Mouse (Mus musculus) intestine, embryonic 15.5 days (tissue): ENCODE measurements at regions not wholly inside any gene's neighbourhood (a gene's known extent, or its start where the extent isn't known, plus 50 kb on each side); places are given as distances from the start of the nearest gene placed in this dataset.

Experiments
- ATAC-seq: fragments of 200-750 bp; cut with Nextera tagmentation; 2 replicates; pipeline ENCODE4 v1.8.0; 2017; ENCODE audit warnings: moderate TSS enrichment, moderate library complexity
- H3K27ac ChIP-seq: fragments of 300-500 bp; sonication (generic); 2 replicates; pipeline ENCODE4 v1.5.1; 2015; ENCODE audit warnings: mild to moderate bottlenecking, inconsistent platforms
- H3K27me3 ChIP-seq: fragments of 300-500 bp; sonication (generic); replicated peaks from 2 replicates; pipeline ENCODE4 v1.6.1; 2015; ENCODE audit warnings: inconsistent platforms
- H3K36me3 ChIP-seq: fragments of 300-500 bp; sonication (generic); 2 replicates; pipeline ENCODE4 v1.6.1; 2015; ENCODE audit warnings: inconsistent platforms
- H3K4me1 ChIP-seq: fragments of 300-500 bp; sonication (generic); replicated peaks from 2 replicates; pipeline ENCODE4 v1.6.1; 2015; ENCODE audit warnings: inconsistent platforms
- H3K4me2 ChIP-seq: fragments of 300-500 bp; sonication (generic); replicated peaks from 2 replicates; pipeline ENCODE4 v1.6.1; 2015; ENCODE audit warnings: mild to moderate bottlenecking, inconsistent platforms
- H3K4me3 ChIP-seq: fragments of 300-500 bp; sonication (generic); replicated peaks from 2 replicates; pipeline ENCODE4 v1.5.1; 2015; ENCODE audit warnings: inconsistent platforms
- H3K9ac ChIP-seq: fragments of 300-500 bp; sonication (generic); 2 replicates; pipeline ENCODE4 v1.6.1; 2015; ENCODE audit warnings: inconsistent platforms
- H3K9me3 ChIP-seq: fragments of 300-500 bp; sonication (generic); 2 replicates; pipeline ENCODE4 v1.6.1; 2016; ENCODE audit warnings: inconsistent platforms
- WGBS: fragments of 180-500 bp; shearing (Covaris S2); methylation state at CpG from one replicate; pipeline ENCODE4 v1.1.7; 2015; 5-methylcytosine and 5-hydroxymethylcytosine counted together

- no peak for ATAC-seq
- H3K36me3 ChIP-seq = no peaks in the 10 kb centered on the region
- H3K9ac ChIP-seq = no peak overlapping the region
- no peak overlapping the region for H3K27ac ChIP-seq
- WGBS = 50% methylated on average over 3 of the region's 3 CpGs
- H3K4me2 ChIP-seq = no peak overlapping the region
- no peaks in the 10 kb centered on the region for H3K27me3 ChIP-seq
- H3K9me3 ChIP-seq = no peaks in the 10 kb centered on the region
- H3K4me3 ChIP-seq = no peak overlapping the region
- no peaks in the 10 kb centered on the region for H3K4me1 ChIP-seq
These were observed 59.8 kb upstream of the Speer4c start for GRCm38 (mm10) chr5:15773839-15774238.

DNA sequence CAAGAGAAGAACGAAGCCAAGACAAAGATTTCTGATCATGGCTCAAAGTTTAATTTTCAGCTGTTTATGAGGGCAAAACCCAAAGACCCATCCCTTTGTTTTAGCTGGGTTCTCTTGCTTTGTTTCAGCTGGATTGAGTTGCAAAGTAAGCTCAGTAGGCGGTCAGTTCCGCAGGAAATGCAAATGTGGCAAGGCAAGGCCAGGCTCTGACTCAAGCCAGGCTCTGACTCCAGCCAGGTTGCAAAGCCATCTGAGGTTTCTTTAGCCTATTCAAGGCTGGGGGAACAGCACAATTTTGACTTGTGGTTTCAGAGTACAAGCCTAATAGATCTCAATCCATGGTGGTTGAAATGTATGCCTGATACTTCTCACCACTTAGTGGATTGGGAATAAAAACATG is 60.5 kb upstream of the Speer4c start:
- no peak overlapping the region for H3K4me3 ChIP-seq
- 48% methylated on average over 3 of the region's 3 CpGs for WGBS
- H3K4me2 ChIP-seq = no peak overlapping the region
- H3K4me1 ChIP-seq = no peaks in the 10 kb centered on the region
- H3K9ac ChIP-seq = no peak overlapping the region
- no peaks in the 10 kb centered on the region for H3K9me3 ChIP-seq
- no peaks in the 10 kb centered on the region for H3K27me3 ChIP-seq
- H3K36me3 ChIP-seq = no peaks in the 10 kb centered on the region
- no peak overlapping the region for H3K27ac ChIP-seq
- ATAC-seq = no peak

DNA sequence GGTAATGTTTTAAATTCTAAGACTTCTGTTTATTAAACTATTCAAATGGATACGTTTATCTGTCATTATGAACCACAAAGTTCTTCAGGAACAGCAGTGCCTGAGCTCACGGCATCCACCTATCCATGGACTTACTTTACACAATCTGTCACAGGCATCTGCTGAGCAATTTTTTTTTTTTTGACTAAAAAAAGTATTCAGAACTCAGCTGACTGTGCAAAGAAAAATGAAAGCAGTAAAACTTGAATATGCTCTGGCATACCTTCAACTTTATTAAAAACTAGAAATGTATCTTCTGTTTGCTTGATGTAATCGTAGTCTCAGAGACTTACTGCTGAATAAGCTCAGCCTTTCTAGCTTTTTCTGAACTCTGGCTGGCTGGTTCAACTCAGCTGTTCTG is 62.0 kb upstream of the Speer4c start:
- no peak overlapping the region for H3K27ac ChIP-seq
- 67% methylated on average over 3 of the region's 3 CpGs for WGBS
- no peaks in the 10 kb centered on the region for H3K27me3 ChIP-seq
- no peak overlapping the region for H3K4me2 ChIP-seq
- H3K4me1 ChIP-seq = no peaks in the 10 kb centered on the region
- ATAC-seq = no peak
- H3K36me3 ChIP-seq = no peaks in the 10 kb centered on the region
- H3K4me3 ChIP-seq = no peak overlapping the region
- no peaks in the 10 kb centered on the region for H3K9me3 ChIP-seq
- no peak overlapping the region for H3K9ac ChIP-seq

GRCm38 (mm10) chr5:15803583-15803982 is 89.5 kb upstream of the Speer4c start:
- no peak for ATAC-seq
- Histone ChIP-seq H3K36me3 (no peaks in the 10 kb centered on the region), H3K4me3 (no peak overlapping the region), H3K27me3 (no peaks in the 10 kb centered on the region), H3K27ac (no peak overlapping the region), H3K9me3 (no peaks in the 10 kb centered on the region), H3K4me1 (no peaks in the 10 kb centered on the region), H3K4me2 (no peak overlapping the region), H3K9ac (no peak overlapping the region)
- WGBS = 80% methylated on average over 5 of the region's 5 CpGs

- Histone ChIP-seq H3K4me2 (no peak overlapping the region), H3K4me3 (no peak overlapping the region), H3K9ac (no peak overlapping the region), H3K36me3 (no peaks in the 10 kb centered on the region), H3K27me3 (no peaks in the 10 kb centered on the region), H3K4me1 (no peaks in the 10 kb centered on the region), H3K27ac (no peak overlapping the region), H3K9me3 (no peaks in the 10 kb centered on the region)
- 75% methylated on average over 3 of the region's 3 CpGs for WGBS
- ATAC-seq = no peak
These were observed 102.8 kb upstream of the Speer4c start for GRCm38 (mm10) chr5:15816864-15817263.

DNA sequence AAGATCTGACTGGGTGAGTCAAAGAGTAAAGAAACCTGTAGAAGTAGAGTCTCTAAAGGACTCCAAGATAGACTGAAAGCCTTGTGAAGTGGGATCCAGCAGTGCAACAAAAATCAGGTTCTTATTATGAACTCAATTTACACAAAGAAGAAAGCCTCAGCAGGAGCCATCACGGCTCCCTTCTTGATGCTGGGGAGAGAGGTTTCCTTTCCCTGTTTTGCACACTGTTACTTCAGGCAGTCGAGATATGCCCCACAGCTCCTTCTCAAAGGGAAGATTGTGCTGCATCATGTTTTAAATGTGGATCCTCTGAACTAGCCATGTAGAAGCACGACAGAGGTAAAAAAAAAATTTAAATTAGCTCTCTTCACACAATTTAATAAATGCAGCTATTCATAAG is 103.3 kb upstream of the Speer4c start:
- H3K4me2 ChIP-seq = no peak overlapping the region
- no peaks in the 10 kb centered on the region for H3K4me1 ChIP-seq
- no peak overlapping the region for H3K4me3 ChIP-seq
- no peak for ATAC-seq
- no peak overlapping the region for H3K9ac ChIP-seq
- WGBS = 57% methylated on average over 3 of the region's 3 CpGs
- no peak overlapping the region for H3K27ac ChIP-seq
- no peaks in the 10 kb centered on the region for H3K36me3 ChIP-seq
- no peaks in the 10 kb centered on the region for H3K27me3 ChIP-seq
- no peaks in the 10 kb centered on the region for H3K9me3 ChIP-seq

DNA sequence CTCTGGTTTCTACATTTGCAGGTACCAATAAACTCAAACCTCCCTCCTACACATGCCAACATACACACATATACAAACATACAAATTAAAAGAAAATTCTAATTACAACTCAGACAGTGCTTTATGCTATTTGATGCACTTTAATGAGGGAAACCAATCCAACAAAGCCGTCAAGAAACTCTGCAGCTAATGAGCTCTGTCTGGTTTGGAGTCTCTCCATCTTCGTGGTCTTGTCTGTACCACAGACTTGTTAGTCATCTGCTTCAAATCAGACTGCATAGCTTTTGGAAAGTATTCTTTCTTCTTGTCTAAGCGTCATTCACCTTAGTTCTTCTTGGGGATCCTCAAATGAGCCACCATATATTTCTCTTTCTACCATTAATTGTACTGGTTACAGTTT is 108.9 kb upstream of the Speer4c start:
- WGBS = 86% methylated on average over 3 of the region's 3 CpGs
- Histone ChIP-seq H3K4me3 (no peak overlapping the region), H3K9me3 (no peaks in the 10 kb centered on the region), H3K9ac (no peak overlapping the region), H3K27ac (no peak overlapping the region), H3K36me3 (no peaks in the 10 kb centered on the region), H3K27me3 (no peaks in the 10 kb centered on the region), H3K4me1 (no peaks in the 10 kb centered on the region), H3K4me2 (no peak overlapping the region)
- no peak for ATAC-seq

GRCm38 (mm10) chr5:15831527-15831926 is 103.0 kb upstream of the Cacna2d1 start:
- H3K27ac ChIP-seq = no peak overlapping the region
- no peak overlapping the region for H3K9ac ChIP-seq
- WGBS = 74% methylated on average over 1 of the region's 1 CpGs
- no peak overlapping the region for H3K4me2 ChIP-seq
- ATAC-seq = no peak
- no peaks in the 10 kb centered on the region for H3K9me3 ChIP-seq
- no peak overlapping the region for H3K4me3 ChIP-seq
- no peaks in the 10 kb centered on the region for H3K4me1 ChIP-seq
- H3K36me3 ChIP-seq = no peaks in the 10 kb centered on the region
- H3K27me3 ChIP-seq = no peaks in the 10 kb centered on the region

DNA sequence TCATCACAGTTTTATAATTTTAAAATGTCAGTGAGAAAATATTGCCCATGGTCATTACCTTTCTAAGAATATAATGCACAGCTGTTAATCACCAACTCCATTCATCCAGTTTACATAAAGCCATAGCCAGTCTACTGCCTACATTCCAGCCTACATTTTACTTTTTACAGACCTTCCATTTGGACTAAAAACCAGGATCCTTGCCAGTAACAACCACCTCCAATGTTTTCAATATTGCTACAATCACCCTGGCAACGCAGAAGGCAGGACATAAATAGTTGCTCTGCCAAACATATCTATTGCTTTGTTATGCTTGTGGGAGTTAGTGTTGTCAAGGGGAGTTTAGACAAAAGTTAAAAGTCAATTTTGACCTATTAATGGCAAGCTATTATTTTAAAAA is 102.2 kb upstream of the Cacna2d1 start:
- Histone ChIP-seq H3K4me2 (no peak overlapping the region), H3K27ac (no peak overlapping the region), H3K4me1 (no peaks in the 10 kb centered on the region), H3K9me3 (no peaks in the 10 kb centered on the region), H3K36me3 (no peaks in the 10 kb centered on the region), H3K27me3 (no peaks in the 10 kb centered on the region), H3K4me3 (no peak overlapping the region), H3K9ac (no peak overlapping the region)
- ATAC-seq = no peak
- WGBS = 59% methylated on average over 1 of the region's 1 CpGs

DNA sequence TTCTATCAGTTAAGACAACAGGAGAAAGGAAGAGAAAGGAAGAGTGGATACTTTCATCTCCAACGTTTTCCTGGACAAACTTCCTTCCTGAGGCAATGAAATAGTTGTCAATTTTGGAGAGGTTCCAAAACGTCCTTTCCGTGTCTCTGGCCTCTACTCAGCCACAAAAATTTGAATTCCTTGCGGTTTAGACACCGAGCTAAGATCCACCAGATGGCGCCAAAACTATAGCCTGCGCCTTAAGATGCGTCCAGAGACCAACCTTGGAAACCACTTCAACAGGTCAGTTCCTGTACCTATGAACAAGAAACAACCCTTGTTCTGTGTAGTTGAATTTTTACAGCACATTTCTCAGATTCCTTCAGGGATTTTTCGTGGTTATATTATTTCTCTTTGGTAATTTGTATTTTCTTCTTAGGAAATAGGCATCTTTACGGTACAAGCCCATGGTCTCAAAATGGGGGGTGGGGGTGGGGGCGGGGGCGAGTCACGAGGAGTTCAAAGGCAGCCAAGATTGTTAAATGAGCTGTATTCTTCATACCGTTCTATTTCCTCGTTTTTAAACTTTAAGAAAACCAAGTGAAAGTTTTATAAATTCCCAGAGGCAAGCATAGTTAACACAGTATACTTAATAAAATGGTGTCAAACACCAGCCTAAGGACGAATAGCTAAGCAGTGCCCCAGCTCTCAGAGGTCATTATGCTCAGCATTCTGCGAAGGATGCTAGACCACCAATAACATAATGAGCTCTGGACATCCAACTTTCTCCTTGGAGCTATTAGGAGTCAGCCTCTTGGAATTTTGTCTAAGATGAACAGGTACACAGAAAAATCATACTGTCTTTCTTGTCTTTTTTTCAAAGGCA is 96.2 kb upstream of the Cacna2d1 start:
- H3K4me3 ChIP-seq = no peak overlapping the region
- H3K4me2 ChIP-seq = no peak overlapping the region
- WGBS = 33% methylated on average over 17 of the region's 17 CpGs
- peak; percentile 87 for ATAC-seq
- H3K27me3 ChIP-seq = no peaks in the 10 kb centered on the region
- H3K27ac ChIP-seq = no peak overlapping the region
- H3K36me3 ChIP-seq = no peaks in the 10 kb centered on the region
- no peaks in the 10 kb centered on the region for H3K4me1 ChIP-seq
- no peaks in the 10 kb centered on the region for H3K9me3 ChIP-seq
- H3K9ac ChIP-seq = no peak overlapping the region

DNA sequence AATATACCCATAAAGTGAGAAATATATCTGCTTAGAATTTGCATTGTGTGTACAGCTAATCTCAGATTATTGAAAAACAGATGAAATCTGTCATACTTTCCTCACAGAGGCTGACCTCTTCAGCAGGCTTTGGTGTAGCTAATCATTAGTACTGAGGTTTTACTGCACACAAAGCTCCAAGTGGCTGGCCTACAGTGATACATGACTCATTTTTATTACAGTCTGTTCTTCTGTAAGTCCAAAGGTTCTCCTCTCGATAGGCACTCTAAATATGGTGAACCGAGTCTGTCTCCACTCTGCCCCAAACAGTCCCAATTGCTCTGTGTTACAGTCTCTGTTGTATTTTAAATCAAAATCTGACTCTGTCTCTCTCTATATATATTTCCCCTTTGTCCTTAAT is 87.7 kb upstream of the Cacna2d1 start:
- Histone ChIP-seq H3K9ac (no peak overlapping the region), H3K4me2 (no peak overlapping the region), H3K4me3 (no peak overlapping the region), H3K27ac (no peak overlapping the region), H3K9me3 (no peaks in the 10 kb centered on the region), H3K27me3 (no peaks in the 10 kb centered on the region), H3K36me3 (no peaks in the 10 kb centered on the region), H3K4me1 (no peaks in the 10 kb centered on the region)
- peak; percentile 97 for ATAC-seq
- 60% methylated on average over 2 of the region's 2 CpGs for WGBS

GRCm38 (mm10) chr5:15849520-15849919 is 85.0 kb upstream of the Cacna2d1 start:
- no peak overlapping the region for H3K4me2 ChIP-seq
- 75% methylated on average over 5 of the region's 5 CpGs for WGBS
- no peaks in the 10 kb centered on the region for H3K4me1 ChIP-seq
- no peak for ATAC-seq
- no peaks in the 10 kb centered on the region for H3K36me3 ChIP-seq
- H3K27ac ChIP-seq = no peak overlapping the region
- H3K4me3 ChIP-seq = no peak overlapping the region
- no peaks in the 10 kb centered on the region for H3K27me3 ChIP-seq
- no peaks in the 10 kb centered on the region for H3K9me3 ChIP-seq
- H3K9ac ChIP-seq = no peak overlapping the region

- 0 out of 2 replicates have a peak, but pooled peaks have one; percentile 34 for ATAC-seq
- H3K4me1 ChIP-seq = no peaks in the 10 kb centered on the region
- H3K36me3 ChIP-seq = no peaks in the 10 kb centered on the region
- WGBS = 45% methylated on average over 7 of the region's 7 CpGs
- no peak overlapping the region for H3K9ac ChIP-seq
- H3K27ac ChIP-seq = no peak overlapping the region
- H3K9me3 ChIP-seq = no peaks in the 10 kb centered on the region
- no peak overlapping the region for H3K4me3 ChIP-seq
- no peaks in the 10 kb centered on the region for H3K27me3 ChIP-seq
- H3K4me2 ChIP-seq = no peak overlapping the region
These were observed 84.2 kb upstream of the Cacna2d1 start for GRCm38 (mm10) chr5:15850126-15850801.
